Mouse (Mus musculus): ENCODE data around the gene Gm5592. TPM values are rescaled to one million over a fixed set of nuclear protein-coding genes. Genes with fewer than 3 reads are reported as not detected.
"Not testable (repeated sequence)": the region's sequence is repeated elsewhere in the genome, so short reads cannot be mapped to it uniquely, and the experiment has no call there.

Gene Gm5592
- not detected in 2 replicates for polyA plus RNA-seq (2016; fragmentation: Nextera tagmentation; extraction: Ambion mirVana)

- 89% methylated on average over 4 of the region's 4 CpGs for WGBS
- H3K4me3 ChIP-seq; DNase-seq (ENCODE audit: low spot score); H3K27me3 ChIP-seq (ENCODE audit: low read depth, poor library complexity, severe bottlenecking); H3K4me1 ChIP-seq; H3K9me3 ChIP-seq (replicated peaks); H3K27ac ChIP-seq; H3K36me3 ChIP-seq: not testable (repeated sequence)
Measured at GRCm38 (mm10) chr7:41153541-41153940, at the start of gene Gm5592. TSS of gene Gm5592 (plus strand) at chr7:41153841.

- H3K36me3 ChIP-seq; H3K4me1 ChIP-seq; H3K27me3 ChIP-seq (ENCODE audit: low read depth, poor library complexity, severe bottlenecking); DNase-seq (ENCODE audit: low spot score); H3K9me3 ChIP-seq (replicated peaks); H3K27ac ChIP-seq; H3K4me3 ChIP-seq: not testable (repeated sequence)
- 94% methylated on average over 2 of the region's 2 CpGs for WGBS
Measured at GRCm38 (mm10) chr7:41155806-41156205, 2.2 kb downstream of the Gm5592 start.

DNA sequence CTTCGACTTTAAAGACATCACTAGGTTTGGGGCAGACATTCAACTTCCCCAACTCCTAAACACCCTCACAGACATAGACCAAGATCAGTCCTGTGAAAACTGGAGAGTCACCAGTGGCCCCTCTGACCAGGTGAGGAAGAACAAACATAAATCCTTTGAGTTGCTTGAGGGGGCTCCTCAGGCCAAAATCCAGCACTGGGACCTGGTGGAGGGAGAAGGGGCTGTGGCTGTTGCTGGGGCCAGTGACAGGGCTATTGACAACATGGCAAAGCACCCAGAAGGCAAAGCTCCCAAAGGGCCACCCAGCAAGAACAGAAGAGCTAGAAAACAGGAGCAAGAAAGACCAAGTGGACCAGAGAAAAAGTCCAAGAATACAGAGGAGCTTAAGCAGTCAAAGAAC, 4.2 kb downstream of the Gm5592 start:
- H3K4me1 ChIP-seq; H3K27ac ChIP-seq; H3K36me3 ChIP-seq; H3K9me3 ChIP-seq (replicated peaks); H3K27me3 ChIP-seq (ENCODE audit: low read depth, poor library complexity, severe bottlenecking); H3K4me3 ChIP-seq; DNase-seq (ENCODE audit: low spot score): not testable (repeated sequence)
- no CpG with 5 or more reads among the region's 1 CpGs for WGBS

GRCm38 (mm10) chr7:41158562-41158961, 4.9 kb downstream of the Gm5592 start:
- H3K4me3 ChIP-seq; H3K9me3 ChIP-seq (replicated peaks); H3K27me3 ChIP-seq (ENCODE audit: low read depth, poor library complexity, severe bottlenecking); H3K4me1 ChIP-seq; DNase-seq (ENCODE audit: low spot score); H3K27ac ChIP-seq; H3K36me3 ChIP-seq: not testable (repeated sequence)
- WGBS = 83% methylated on average over 2 of the region's 2 CpGs

- no peak for DNase-seq (ENCODE audit: low spot score)
- 78% methylated on average over 4 of the region's 4 CpGs for WGBS
- no peaks in the 10 kb centered on the region for H3K9me3 ChIP-seq (replicated peaks)
- H3K36me3 ChIP-seq = no peaks in the 10 kb centered on the region
- H3K27me3 ChIP-seq (ENCODE audit: low read depth, poor library complexity, severe bottlenecking) = no peaks in the 10 kb centered on the region
- H3K4me3 ChIP-seq = no peak overlapping the region
- H3K27ac ChIP-seq = no peak overlapping the region
- H3K4me1 ChIP-seq = no peaks in the 10 kb centered on the region
Measured at GRCm38 (mm10) chr7:41193671-41194070, 40.0 kb downstream of the Gm5592 start.

Other genes with a start within 250 kb of the Gm5592 start
- gene 4930433I11Rik, start 166.3 kb upstream of the Gm5592 start, polyA plus RNA-seq (2016; fragmentation: Nextera tagmentation; extraction: Ambion mirVana) = not detected in 2 replicates
- gene Gm4884, start 121.1 kb upstream of the Gm5592 start, polyA plus RNA-seq (2016; fragmentation: Nextera tagmentation; extraction: Ambion mirVana) = not detected in 2 replicates
- 7.7 and 9.5 TPM in 2 replicates for gene AI987944, start 239.5 kb downstream of the Gm5592 start, polyA plus RNA-seq (2016; fragmentation: Nextera tagmentation; extraction: Ambion mirVana)

All from limb, embryonic 10.5 days (tissue).